Mouse (Mus musculus) kidney, postnatal 4 days (tissue): ENCODE data around the gene Spaca3.

ENCODE experiments used
- DNase-seq, 2 experiments: peaks; one replicate each; pipeline ENCODE4 v3.0.0; 2021; ENCODE audit warnings: mixed read lengths in 2 of 2

The Spaca3 gene

GRCm38 (mm10) chr11:80872509-80873474 is 14.6 kb downstream of the Spaca3 start:
- DNase-seq: peak; percentile 77

- DNase-seq: peak; percentile 74 to 84
Measured at GRCm38 (mm10) chr11:80877131-80877651, 19.0 kb downstream of the Spaca3 start.

- DNase-seq: no peak
Measured at GRCm38 (mm10) chr11:80878026-80878425, 19.9 kb downstream of the Spaca3 start.

- DNase-seq: peak in 1 of 2 experiments; percentile 30
Measured at GRCm38 (mm10) chr11:80882229-80882810, 24.2 kb downstream of the Spaca3 start.

- no peak for DNase-seq
Measured at GRCm38 (mm10) chr11:80884521-80885231, 26.5 kb downstream of the Spaca3 start.

- no peak for DNase-seq
Measured at GRCm38 (mm10) chr11:80886365-80886764, 28.2 kb downstream of the Spaca3 start.

GRCm38 (mm10) chr11:80887021-80887420 is 28.9 kb downstream of the Spaca3 start:
- DNase-seq: no peak

- DNase-seq: no peak
Measured at GRCm38 (mm10) chr11:80889336-80890063, 31.3 kb downstream of the Spaca3 start.

GRCm38 (mm10) chr11:80895853-80896252 is 37.7 kb downstream of the Spaca3 start:
- DNase-seq: no peak

GRCm38 (mm10) chr11:80900555-80900954 is 42.4 kb downstream of the Spaca3 start:
- DNase-seq: no peak

GRCm38 (mm10) chr11:80902664-80903063 is 44.5 kb downstream of the Spaca3 start:
- DNase-seq: no peak

- DNase-seq: peak; percentile 9 to 24
Measured at GRCm38 (mm10) chr11:80903426-80903825, 45.3 kb downstream of the Spaca3 start.

GRCm38 (mm10) chr11:80904559-80904958 is 46.4 kb downstream of the Spaca3 start:
- no peak for DNase-seq

- DNase-seq: peak; percentile 85
Measured at GRCm38 (mm10) chr11:80906456-80906855, 48.3 kb downstream of the Spaca3 start.

- no peak for DNase-seq
Measured at GRCm38 (mm10) chr11:80907820-80908219, 49.7 kb downstream of the Spaca3 start.

- no peak for DNase-seq
Measured at GRCm38 (mm10) chr11:80912721-80913120, 54.6 kb downstream of the Spaca3 start.

- no peak for DNase-seq
Measured at GRCm38 (mm10) chr11:80913408-80914024, 55.4 kb downstream of the Spaca3 start.
